Mouse (Mus musculus) right cerebral cortex, adult 18-20 months (tissue): ENCODE data around the gene Mob2.

ENCODE experiments used
- DNase-seq: peaks from one replicate; pipeline ENCODE4 v3.0.0; 2022; ENCODE audit warnings: mixed read lengths

The Mob2 gene

DNA sequence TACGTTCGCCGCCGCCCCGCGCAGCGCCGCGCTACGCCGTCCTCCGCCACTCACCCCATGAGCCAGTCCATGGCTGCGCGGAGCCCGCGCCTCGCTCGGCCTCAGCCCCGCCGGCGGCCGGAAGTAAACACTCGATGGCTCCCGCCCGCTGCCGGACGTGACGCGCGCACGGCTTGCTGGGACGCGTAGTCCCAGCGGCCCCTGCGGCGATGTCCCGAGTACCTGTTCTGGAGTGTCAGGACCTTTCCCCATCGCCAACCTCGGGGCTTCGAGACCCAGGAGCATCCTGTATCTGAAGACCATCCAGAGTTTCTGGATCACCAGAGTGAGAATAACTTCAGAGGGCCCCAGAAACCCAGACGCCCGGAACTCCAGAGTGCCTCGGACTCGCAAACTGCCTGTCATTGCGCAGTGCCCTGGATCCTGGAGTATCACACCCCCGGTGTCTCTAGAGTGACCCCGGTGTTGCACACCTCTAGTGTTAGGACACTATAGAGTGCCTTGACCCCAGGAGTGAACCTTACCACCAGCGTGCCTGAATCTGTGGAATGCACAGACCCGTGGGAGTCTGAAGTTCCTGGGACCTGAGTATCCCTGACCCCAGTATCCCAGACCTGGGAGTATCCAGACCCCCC lies at the start of gene Mob2:
TSS of gene Mob2 (minus strand) at position 135 of the 635 bp plus-strand sequence.
- peak; percentile 93 for DNase-seq

DNA sequence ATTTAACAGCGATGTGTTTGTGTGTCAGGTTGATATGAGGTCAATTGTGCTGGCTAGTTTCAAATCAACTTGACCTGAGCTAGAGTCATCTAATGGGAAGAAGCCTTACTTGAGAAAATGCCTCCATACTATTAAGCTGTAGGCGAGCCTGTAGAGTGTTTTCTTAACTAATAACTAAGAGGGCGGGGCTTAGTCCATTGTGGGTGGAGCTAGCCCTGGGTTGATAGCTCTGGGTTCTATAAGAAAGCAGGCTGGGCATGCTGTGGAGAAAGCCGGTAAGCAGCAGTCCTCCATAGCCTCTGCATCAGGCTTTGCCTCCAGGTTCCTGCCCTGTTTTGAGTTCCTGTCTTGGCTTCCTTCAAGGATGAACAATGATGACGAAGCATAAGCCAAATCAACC lies 43.9 kb upstream of the Mob2 start:
- no peak for DNase-seq

DNA sequence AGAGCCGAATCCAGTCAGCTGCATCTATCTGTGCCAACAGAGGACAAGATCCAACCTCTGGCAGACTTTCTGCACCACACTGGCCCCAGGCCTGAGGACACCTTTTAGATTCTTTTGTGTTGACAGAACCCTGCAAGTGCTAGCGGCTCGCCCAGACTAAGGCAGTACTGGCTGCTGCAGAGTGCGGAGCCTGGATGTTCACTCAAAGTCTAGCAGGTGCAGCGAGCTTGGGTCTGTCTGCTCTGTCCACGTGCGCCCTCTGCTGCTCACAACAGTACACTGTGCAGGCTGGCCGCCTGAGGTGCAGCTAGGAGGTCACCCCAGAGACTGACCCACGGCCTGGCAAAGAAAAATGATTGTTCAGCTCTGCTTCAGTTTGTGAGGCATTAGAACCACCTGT lies 36.9 kb upstream of the Mob2 start:
- DNase-seq: peak; percentile 83

DNA sequence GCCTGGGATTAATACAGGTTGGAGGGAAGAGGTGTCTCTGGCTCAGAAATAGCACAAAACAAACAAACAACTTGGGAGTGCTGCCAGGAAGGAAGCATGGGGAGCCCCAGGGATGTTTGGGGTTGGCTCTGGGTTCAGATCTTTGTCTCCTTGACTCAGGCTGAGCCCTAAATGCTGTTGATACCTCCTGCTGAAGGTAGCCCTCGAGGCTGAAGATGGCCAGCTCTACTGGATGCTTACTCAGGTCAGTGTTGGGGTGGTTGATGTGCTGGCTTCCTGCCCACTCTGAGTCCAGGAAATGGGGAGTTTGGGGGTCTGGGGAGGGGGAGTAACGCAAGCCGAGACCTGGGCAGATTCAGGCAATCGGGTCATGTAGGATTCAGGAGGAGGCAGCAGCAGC lies 35.8 kb upstream of the Mob2 start:
- DNase-seq: no peak

DNA sequence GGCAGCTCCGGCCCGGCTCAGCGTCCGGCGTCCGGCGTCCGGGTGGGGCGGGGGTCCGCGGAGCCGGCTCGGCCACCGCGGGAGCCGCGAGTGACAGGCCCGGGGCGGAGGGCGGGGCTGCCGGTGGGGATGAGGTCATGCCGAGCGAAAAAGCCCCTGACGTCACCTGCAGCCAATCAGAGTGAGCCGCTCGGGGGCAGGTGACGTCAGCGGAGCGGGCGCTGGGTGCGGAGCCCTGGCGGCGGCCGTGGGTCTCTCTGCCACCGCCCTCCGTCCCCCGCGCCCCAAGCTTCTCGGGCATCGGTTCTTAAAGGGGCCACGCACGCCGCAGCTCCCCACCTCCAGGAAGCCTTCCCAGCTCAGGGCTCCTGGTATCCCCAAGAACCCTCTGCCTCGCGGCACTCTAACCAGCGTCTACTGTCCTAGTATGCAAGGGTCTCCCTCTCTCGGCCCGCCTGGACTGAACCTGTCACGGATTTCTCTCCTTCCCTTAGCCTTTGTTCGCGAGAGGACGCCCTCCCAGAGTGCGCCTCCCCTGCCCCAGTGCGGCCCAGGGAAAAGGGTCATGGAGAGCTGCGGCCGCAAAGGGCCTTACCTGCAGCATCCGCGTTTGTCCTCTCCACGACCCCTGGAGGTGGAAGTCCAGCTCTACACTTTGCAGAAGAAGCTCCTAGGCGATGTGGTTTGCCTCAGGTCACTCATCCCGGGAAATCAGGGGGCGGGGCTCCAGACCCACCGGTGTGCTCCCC lies 34.5 kb upstream of the Mob2 start, which contains the start of gene Dusp8:
TSS of gene Dusp8 (minus strand) at position 661 of the 749 bp plus-strand sequence.
- DNase-seq: peak; percentile 97

DNA sequence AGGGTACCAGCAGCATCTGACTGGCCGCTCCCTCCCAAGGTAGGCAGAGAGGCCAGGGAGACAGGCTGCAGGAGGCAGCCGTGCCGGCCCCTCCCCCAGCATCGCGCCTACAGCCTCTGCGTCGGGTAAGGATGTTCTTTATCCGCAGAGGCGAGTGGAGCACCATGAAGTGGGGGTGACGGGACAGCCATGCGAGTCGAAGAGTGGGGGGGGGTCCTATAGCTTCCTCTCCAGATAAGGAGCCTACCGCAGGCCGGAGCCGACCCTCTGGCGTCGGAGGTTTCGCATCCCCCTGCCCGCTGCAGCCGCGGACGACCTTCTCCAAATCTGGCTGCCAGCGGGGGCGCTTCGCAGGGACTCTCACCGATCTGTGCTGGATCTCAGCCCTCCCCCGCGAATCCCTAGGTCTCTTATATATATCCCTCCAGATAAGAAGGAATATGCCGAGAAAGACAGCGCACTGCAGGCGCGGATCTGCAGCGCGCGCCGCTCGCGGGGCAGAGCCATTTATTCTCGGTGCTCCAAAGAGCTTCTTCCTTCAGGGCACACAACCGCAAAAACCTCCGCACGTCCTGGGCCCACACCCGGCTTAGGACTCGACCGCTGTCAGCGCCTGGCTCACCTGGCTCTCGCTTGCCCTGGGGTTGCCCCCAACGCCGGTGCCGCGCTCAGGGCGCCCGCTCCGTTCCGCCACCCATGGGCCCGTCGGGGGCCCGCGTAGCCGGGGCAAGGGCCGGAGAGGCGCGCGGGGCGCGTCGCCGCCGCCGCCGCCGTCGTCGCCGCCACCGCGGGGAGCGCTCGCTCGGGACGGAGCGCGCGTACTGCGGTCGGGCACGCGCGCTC lies 33.7 kb upstream of the Mob2 start:
- peak; percentile 84 for DNase-seq

DNA sequence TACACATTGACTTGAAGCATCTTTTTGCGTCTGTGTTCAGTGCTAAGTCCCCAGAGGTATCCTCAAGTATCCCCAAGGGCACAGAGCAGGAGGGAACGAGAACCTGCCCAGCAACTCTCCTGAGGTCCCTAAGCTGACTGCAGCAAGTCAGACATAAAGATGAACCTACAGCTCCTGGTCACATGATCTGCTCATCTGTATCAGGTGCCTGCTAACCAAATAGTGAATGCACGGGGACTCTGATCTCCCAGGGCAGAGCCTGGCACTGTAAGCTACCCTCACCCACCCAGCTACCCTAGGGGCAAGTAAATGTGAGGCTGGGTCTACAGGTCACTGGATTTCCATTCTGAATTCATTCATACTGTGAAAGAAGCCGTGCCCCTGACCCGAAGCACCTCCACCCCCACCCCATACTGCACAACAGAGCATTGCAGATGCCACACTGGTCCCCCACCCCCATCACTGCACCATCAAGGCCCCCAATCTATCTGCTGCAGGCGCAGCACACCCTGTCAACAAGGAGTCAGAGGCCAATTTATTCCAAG lies 32.9 kb upstream of the Mob2 start:
- no peak for DNase-seq

DNA sequence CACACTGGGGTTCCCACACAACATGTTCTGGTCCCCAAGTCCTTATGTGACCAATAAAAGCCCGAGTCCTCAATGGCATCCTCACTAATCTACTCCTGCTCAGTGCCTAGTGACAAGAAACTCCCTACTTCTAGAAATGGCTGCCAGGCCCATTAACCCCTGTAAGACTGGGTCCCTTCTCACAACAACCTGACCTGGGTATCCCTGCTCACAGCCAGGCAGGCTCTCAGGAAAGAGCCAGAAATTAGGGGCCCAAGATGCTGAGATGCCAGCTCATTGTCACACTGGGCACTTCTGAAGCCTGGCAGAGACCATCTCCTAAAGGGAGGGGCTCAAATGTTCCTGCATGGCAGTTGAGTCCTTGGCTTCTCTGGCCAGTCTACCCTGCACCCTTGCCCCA lies 32.1 kb upstream of the Mob2 start:
- DNase-seq: no peak

DNA sequence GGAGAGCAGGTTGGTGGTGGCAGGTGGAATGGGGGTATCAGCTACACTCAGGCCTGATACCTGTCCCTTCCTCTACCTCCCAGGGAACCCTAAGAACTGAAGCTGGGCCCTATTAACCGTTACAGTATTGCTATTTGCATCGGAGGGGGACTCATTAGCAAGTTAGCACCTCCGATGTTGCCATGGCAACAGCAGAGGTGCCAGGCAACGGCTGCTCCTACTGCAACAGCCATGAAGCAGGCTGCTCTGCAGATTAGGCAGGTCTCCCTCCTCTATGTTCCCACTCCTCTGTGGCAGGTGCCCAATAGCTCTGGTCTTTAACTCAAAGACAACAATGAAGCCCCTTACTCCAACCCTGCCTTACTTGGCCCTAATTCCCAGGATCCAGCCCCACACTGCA lies 31.0 kb upstream of the Mob2 start:
- peak; percentile 66 for DNase-seq

DNA sequence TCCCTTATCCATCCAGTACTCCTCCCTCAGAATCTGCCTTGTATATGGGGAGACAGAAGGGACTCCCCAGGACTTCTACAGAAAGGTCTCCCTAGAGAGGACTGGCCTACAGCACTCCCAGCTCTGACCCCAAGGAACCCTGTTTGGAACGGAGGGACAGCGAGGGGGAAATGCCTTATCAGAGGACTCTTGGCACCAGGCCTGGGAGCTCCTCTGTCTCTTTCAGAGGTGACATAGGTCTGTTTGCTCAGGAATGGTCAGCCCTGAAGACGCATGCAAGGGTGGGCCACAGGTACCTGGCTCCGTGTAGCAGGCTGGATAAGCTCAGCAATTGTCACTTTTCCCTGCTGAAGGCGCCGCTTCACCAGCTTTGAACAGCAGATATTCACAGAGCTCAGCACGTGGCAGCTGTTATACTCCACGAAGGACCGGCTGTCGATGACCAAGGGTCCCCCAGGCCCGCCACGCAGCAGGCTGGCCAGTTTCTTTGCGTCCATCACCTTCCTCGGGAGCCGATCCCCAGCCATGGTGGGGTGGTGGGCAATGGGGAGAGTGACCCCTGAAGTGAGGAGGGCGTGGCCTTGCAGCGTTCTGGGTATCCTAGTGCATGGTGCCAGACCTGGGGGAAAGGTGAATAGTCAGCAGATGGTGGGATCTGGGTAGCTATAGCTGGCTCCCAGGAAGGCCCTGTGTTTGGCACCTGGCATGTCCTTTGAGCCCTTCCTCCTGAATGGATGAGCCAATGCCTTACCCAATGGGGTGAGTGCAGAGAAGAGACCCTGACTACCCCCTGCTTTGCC lies 29.0 kb upstream of the Mob2 start:
- no peak for DNase-seq

DNA sequence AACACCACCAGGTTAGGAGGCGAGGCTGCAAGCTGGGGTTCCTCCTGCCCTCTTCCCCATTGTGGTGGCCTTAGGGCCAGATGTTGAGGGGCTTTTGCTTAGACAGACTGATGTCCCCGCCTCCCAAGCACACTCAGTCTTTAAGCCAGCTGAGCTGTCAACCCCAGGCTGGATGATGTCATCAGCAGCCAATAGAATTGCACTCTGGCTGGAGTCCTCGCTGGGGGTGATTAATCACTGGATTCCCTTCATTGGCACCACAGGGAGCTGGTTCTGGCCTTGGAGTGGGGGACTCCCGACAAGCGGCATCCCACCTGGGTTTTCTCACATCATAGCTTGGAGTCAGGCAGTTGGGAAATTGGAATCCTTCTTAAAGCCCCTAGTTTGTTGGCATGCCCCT lies 28.0 kb upstream of the Mob2 start:
- DNase-seq: peak; percentile 72

DNA sequence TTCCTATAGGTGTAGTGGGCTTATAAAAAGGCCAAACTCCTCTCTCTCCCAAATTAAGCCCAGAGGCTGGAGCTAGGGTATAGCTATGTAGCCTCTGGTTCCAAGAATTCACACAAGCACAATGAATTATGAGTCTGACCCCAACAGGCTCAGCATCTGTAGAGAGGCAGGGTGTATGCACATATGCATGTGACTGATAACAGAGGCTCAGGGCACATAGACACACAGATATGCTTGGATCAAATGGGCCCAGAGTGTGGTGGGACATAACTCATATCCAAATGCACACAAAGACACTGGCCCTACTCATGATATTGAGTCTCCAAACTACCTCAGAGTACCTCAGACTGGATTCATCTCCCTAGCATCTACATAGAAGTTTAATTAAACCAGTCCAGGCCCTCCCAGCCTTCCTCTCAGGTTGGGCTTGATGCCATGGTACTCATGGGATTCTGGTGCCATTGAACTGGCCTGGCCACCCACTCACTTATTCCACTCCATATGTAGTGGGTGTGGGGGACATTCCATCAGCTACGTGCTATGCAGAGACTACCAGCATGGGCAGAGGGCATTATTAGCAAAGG lies 26.3 kb upstream of the Mob2 start:
- DNase-seq: no peak

DNA sequence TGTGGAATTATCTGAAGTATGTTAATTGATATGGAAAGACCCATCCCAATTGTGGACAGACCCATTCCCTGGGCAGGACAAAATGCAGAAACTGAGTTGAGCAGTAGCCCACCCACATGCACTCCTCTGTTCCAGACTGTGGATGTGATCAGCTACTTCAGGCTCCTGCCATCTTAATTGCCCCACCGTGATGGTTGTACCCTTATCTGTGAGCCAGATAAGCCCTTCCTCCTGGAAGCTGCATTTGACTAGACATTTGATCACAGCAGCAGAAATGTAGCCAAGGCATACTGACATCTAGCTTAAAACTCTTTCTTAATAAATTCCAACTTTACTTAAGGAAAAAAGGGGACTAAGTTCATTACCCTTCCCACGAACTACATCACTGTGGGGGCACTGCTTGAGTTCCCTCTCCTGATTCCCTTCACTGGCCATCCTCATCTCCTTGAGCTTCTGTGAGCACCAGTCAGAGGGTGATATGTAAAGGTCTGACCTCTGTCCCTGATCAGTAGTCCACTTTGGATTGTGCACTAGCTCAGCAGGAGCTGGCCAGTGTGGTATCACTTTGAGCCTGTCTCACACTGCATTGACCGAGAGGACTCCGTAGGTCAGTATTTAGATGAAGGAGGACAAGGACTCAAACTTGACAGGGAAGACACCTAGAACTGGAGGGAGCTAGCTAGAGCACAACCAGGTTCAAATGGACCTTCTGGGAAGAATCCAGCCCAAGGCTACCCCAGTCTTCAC lies 25.5 kb upstream of the Mob2 start:
- no peak for DNase-seq

DNA sequence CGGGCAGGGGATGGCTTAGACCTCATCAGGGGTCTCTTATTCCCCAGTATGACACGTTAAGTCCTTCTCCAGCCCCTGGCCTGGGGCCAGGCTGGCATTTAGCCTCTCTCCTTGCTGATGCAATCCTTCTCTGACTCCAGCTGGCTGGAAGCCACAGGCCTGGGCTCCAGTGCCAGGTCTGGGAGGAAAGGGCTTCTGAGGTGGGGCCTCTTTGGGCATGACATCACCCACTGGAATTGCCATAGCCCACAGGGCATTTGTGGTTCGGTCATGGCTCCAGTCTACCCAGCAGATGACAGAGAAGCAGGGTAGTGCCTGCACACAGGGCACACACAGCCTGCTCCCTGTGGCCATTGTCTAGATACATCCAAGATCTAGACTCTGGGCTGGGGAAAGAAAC lies 24.0 kb upstream of the Mob2 start:
- DNase-seq: no peak

DNA sequence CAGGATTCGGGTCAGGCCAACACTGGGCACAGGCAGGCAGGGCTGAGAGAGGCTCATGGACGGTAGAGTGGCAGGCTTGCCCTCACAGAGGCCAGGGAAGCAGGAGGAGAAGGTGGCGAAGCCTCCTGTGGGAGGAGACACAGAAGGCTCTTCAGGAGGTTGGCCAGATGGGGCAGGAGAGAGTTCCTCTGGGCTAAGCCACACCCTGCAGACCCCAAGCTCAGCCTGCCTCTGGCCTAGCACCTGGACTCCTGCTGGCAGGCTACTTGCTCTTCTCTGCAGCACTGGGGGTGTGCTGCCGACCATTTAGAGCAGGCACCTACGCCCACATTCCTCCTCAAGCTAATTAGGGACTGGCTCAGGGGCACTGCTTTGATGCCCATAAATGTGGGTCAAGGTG lies 23.5 kb upstream of the Mob2 start:
- DNase-seq: no peak

DNA sequence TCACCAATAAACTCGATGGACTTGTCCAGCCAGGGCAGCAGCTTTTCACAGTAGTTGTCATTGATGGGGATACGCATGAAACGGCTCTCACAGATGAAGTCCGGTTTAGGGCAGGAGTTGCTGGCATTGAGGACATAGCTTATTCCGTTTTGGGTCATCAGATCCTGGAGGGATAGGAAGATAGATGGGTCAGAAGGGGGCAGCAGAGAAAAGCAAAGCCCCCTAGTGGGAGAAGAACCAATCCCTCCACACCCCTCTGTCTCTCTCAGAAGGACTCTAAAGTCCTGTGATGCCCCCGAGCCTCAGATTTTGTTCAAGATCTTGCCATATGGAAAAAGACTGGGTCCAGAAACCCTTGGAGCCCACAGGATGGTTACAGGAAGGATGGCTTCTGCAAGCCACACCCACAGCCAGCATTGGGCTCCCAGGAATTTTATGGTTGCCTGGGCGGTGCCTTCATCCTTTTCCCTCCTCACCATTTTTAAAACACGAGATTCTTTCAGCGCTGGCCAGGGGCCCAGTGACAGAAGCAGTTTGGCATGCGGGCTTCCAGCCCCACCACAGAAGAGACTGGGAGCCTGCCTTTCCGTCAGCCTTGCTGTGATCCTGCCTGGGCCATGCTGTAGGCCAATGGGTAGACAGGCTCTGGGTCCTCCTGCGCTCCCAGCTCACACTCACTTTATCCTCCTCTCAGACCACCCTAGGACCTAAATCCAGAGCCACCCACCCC lies 22.9 kb upstream of the Mob2 start:
- DNase-seq: no peak

DNA sequence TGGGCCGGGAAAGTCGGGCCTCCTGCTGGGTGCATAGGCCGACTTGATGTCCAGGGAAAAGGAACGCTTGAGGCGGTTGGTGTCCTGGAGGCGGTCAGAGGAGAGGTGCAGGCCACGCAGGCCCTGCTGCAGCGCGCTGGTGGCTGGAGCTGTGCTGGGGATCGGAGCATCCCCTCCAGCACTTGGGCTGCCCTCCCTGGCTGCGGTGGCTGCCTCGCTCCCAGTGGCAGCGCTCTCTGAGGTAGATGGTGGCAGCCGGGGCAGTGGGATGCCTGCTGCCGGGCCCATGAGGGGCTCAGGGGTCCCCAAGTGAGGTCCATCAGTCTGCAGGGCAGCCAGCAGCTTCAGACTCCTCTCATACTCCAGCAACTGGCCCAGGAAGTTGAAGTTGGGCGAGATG lies 21.7 kb upstream of the Mob2 start:
- DNase-seq: no peak

DNA sequence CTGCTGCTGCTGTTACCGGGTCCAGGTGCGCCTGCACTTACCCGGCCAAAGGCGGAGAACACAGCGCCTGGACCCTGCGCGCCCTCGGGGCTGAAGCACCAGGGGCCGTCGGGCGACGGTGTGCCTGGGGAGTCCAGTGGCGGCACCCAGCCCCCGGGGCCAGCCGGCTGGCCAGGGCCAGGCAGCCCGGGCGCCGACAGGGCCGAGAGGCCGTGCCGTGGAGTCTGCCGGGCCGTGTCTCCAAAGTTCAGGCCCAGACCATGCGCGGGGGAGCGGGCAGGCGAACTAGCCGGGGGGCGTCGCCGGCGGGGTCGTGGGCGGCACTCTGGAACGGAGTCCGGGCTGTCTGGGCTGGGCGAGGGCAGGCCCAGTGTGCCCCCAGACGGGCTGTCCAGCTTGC lies 21.3 kb upstream of the Mob2 start:
- DNase-seq: no peak

DNA sequence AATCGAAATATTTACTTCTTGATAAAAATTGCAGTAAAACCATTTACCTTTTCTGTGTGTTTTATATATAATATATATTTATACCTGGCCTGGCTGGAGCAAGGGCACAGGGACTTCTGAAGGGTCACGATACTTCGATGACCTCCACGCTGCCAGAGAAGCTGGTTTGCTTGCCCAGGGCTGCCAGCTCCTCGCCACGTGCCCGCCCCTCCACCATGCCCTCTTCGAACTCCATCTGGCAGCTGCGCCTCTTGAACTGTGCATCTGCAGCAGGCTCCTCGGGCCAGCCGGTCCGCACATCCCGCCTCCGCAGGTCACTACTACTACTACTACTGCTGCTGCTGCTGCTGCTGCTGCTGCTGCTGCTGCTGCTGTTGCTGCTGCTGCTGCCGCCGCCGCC lies 20.9 kb upstream of the Mob2 start:
- DNase-seq: no peak

DNA sequence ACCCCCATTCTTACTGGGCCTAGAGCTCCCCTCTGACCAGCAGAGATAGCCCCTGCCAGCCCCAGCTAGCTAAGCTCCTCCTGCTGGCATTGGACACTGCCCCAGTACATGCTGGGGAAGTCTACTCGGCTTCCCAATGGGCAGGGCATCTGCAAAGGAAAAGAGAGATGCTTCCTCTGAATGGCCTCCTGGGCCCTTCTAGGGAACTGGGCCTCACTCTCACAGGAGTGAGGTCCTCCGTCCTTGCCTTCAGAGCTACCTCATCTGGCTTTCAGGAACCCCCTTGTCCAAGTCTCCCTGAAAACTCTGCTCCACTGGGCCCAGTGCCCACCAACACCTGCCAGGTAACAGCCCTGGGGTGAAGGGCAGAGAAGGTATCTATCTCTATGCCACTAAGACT lies 20.0 kb upstream of the Mob2 start:
- DNase-seq: no peak

DNA sequence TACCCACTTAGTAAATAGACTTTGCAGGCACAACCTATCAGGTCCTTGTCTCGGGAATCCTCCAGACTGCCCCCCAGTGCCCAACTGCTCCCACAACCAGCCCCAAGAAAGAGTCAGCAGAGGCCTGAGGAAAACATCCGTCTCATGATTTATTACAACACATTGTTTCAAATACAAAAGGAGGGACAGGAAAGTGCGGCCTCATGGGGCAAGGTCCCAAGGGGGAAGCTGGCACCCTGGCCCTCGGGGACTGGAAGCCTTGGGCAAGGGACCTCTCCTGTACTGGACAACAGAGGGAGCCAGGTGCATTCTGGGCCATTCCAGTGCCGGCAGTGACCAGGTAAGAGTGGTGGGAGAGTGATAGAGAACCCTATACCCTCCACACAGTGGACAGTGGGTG lies 18.5 kb upstream of the Mob2 start:
- DNase-seq: no peak
